Mouse (Mus musculus) CD8-positive naive resting alpha-beta T cell, adult 57 days (primary cell): ENCODE measurements around the gene Iqcn. TPM values are rescaled to one million over a fixed set of nuclear protein-coding genes. Genes with fewer than 3 reads are reported as not detected.

ENCODE experiments used
- total RNA-seq: library from RNA; stranded (reverse); gene quantifications from one replicate; pipeline ENCODE4 v1.2.4, GENCODE M21; 2023

Iqcn gene
- 7.8 TPM for total RNA-seq

DNA sequence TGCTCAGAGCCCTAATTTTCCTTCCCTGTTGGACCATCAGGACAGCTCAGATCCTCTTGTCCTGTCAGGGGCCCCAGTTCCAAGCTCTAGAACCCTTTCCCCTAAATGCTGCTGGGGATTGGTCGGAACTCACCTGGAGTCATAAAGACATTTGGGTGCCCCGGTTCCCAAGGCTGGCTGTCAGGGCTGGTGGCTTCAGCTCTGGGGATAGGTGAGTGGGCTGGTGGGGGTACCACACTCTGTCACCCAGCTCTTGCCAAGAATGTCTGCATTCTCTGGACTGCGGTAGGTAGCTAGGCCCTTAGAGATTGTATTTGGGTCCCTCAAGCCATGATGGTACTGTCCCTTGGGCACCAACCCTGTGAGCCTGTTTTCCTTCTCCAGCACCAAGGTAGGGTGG lies at the start of gene Iqcn:
TSS of gene Iqcn (plus strand) at position 171 of the 400 bp plus-strand sequence.

DNA sequence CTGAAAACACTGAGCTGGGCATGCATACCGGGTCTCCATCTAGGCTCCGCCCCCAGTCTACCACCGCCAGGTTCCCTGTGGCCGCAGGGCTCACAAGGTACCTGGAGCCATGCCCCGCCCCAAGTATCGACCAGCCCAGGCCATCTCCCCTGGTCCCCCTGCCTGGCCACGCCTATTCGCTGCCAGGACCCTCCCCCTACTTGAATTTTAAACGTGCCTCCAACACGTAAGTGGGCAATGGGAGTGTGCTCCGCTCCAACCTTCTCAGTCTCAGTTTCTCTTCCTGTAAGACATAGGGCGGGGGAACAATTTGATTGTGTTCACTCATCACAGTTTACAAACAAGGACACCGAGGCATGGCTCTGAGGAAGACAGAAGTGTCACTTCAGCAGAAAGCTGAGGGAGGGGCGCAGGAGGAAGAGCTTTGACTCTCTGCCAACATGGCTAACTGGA lies 43.0 kb upstream of the Iqcn start, which contains the start of gene Pgpep1:
TSS of gene Pgpep1 (minus strand) at position 116 of the 453 bp plus-strand sequence.

DNA sequence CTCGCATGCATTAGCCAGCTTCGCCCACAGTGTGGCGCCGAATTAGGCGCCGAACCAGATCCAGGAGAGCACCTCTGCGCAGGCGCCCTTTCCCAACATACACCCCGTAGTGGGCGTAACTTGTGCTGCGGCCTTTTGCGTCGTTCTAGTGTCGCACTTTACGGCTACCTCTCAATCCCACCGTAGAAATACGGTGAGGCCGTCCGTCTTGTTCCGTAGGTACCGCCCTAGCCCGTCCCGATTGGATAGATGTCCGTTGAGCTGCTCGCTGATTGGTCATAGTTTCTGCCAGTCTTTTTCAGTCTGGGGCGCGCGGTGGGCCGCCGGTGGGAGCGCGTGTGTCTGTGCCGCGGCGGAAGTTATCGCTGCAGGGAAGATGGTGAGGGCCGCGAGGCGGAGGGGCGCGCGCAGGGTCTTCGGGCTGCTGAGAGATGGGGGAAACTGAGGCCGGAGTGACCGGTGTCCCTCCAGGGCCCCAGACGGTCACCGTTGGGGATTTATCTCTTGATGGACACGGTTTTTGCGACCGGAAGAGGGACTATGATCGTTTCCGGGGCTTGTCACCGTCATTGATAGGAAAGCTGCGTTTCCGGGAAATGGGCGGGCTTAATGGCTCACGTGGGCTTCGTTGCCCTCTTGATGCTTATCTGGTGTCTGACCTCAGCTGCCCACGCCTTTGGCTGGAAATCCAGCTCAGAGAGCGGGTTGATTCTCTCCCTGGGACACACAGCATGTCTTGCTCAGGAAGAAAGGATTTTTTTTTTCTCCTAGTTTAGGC lies 30.0 kb upstream of the Iqcn start, which contains the start of gene Lsm4:
TSS of gene Lsm4 (plus strand) at position 170 of the 778 bp plus-strand sequence.

DNA sequence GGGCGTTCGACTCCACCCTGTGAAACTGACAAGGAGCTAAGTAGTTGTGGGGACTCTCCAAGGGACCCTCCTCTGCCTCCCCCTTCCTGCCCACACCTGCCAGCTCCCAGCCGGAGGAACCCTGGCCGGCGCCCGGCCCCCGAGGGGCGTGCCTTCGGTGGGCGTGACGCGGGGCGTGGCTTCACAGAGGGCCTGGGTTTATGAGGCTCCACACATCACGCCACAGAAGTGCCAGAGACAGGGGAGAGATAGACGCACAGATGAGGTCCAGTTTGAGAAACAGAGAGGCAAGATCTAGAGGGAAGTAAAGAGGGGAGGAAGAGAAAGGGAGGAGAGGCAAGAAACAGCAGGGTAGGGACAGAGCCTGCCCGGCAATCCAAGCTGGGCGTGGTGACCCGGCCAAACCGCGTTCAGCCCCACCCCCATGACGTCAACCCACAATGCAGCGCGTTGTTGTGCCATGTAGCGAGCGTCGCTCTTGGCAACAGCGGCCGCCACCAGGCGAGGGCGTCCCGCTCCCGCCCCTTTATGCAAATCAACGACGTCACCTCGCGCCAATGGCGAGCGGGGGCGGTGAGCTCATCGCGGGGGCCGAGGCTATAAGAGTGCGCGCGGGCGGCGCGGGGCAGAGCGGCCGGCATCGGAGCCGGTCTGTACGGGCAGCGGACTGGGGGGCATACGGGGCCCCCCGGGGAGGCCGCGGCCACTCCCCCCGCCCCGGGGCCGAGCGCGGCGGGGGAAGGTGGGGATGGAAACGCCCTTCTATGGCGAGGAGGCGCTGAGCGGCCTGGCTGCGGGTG lies 4.7 kb upstream of the Iqcn start, which contains the start of gene Jund:
TSS of gene Jund (plus strand) at position 640 of the 800 bp plus-strand sequence.

DNA sequence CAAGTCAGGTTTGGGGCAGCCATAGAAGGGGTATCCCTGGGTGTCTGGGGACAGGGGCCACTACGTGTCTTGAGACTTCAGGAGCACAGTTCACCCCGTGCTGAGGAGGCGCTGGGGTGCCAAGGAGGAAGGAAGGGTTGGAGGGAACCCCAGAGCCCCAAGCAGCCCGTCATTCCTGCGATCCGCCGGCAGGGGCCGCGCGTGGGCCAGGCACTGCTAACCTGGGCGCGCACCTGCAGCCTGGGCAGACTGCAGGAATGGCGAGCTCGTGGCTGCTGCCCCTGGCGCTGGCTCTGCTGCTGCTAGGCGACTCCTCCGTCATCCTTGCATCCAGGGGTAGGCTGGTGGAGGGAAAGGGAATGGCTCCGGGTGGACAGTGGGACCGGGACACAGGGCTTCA lies 15.0 kb downstream of the Iqcn start, which contains the start of gene Gm3336:
TSS of gene Gm3336 (plus strand) at position 247 of the 400 bp plus-strand sequence.

DNA sequence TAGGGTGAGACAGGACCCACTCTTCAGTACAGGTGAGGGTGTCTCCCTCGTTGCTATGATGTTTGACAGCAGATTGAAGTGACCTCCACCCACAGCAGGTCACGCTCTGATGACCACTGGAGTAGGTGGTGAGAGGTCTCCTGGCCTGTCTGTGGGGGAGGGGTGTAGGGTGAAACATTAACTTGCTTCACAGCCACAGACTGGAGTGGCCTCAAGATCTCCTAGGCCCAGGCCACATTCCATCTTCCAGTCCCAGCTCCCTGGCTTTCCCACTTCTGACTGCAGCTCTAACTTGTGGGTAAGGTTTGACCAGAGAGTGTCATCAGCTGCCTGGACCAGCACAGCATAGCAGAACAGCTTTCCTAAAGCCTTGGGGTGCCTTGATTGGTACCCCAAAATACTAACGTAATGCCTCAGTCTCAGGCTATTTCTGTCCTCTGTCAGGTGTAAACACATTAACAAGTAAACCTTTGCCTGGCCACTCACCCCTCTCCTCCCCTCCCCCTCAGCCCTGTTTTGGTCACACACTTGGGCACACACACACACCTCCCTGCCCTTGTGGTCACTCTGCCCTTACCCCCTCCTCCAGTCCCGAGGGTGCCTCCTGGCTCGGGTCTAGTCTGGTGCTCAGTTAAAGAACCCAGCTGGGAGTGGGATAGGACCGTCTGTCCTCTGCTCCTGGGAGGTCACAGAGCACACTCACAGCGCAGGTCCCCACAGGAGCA lies 20.4 kb downstream of the Iqcn start, which contains the start of gene Pde4c:
TSS of gene Pde4c (plus strand) at position 235 of the 725 bp plus-strand sequence.

DNA sequence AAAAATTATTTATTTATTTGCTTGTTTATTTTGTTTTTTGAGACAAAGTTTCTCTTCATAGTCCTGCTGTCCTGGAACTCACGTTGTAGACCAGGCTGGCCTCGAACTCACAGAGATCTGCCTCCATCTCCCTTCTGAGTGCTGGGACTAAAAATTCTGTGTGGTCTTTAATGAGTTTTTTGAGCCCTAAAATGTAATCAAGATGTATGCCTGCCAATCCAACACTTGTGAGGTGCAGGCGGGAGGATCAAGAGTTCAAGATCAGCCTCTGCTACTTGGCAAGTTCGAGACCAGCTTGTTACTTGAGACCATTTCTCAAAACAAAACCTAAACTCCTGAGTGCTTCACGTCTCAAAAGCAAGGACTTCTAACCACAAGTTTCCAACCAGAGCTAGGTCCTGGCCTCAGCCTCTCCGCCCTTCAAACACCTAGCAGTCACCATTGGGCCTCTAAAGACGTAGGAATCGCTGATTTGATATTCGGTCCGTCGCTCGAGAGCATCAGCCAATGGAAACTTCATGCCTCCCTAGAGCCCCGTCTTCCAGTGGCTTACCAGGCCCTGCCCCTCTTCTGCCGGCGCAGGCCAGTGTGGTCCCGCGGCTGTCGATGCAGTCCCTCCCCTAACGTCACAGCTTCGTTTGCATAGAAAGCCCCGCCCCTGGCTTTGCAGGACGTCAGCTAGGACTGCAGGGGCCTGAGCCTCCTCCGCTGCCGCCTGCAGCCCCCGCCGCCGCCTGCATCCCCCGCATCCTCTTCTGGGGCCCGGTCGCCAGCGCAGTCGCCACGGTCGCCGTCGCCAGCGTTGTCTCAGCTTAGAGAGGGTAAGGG lies 51.0 kb downstream of the Iqcn start, which contains the start of gene Rab3a:
TSS of gene Rab3a (plus strand) at position 637 of the 828 bp plus-strand sequence.

DNA sequence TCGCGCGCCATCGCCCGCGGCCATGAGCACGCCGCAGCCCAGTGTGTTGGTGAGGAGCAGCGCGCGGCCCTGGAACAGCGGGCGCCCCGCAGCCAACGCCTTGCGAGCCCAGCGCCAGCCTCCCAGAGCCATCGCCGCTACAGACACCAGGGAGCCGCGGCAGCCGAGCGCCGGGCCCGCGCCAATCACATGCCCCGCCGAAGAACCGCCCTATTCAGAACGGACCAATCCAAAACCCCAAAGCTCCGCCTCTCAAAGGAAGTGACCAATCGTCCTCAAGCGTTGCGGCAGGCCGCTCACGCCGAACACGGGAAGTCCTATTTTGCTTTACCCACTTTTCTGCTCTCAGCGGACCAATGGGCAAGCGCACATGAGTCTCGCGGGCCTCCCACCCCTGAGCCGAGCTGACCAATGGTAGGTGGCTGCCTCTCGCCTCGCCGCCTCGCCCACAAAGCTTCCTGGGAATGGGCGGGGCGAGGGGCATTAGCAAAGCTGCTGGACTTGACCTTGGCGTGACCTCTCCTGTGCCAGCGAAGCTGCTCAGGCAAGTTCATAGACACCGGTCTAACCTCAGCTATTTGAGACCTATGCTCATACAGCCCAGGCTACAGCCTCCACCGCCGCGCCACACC lies 57.6 kb downstream of the Iqcn start, which contains the start of gene Mpv17l2:
TSS of gene Mpv17l2 (minus strand) at position 172 of the 632 bp plus-strand sequence.

Other genes starting within 250 kb of the Iqcn start
- gene Klhl26, start 226.5 kb upstream of the Iqcn start, total RNA-seq = 7.7 TPM
- gene Tmem59l, start 216.1 kb upstream of the Iqcn start, total RNA-seq = not detected
- not detected for gene Crlf1, start 210.3 kb upstream of the Iqcn start, total RNA-seq
- gene Rex1bd, start 196.7 kb upstream of the Iqcn start, total RNA-seq = 51.6 TPM
- gene Uba52, start 192.7 kb upstream of the Iqcn start, total RNA-seq = 3,862 TPM
- 240 TPM for gene Fkbp8, start 175.7 kb upstream of the Iqcn start, total RNA-seq
- 61.7 TPM for gene Kxd1, start 175.5 kb upstream of the Iqcn start, total RNA-seq
- 34.7 TPM for gene Ell, start 164.0 kb upstream of the Iqcn start, total RNA-seq
- 74.6 TPM for gene Isyna1, start 109.1 kb upstream of the Iqcn start, total RNA-seq
- gene Ssbp4, start 94.6 kb upstream of the Iqcn start, total RNA-seq = 116 TPM
- 1.8 TPM for gene Lrrc25, start 87.3 kb upstream of the Iqcn start, total RNA-seq
- gene Gdf15, start 71.0 kb upstream of the Iqcn start, total RNA-seq = 0.89 TPM
- 2.4 TPM for gene Pgpep1, start 43.1 kb upstream of the Iqcn start, total RNA-seq
- 138 TPM for gene Lsm4, start 30.2 kb upstream of the Iqcn start, total RNA-seq
- 1,886 TPM for gene Jund, start 4.5 kb upstream of the Iqcn start, total RNA-seq
- not detected for gene Gm3336, start 15.1 kb downstream of the Iqcn start, total RNA-seq
- gene Pde4c, start 20.3 kb downstream of the Iqcn start, total RNA-seq = 0.55 TPM
- gene Rab3a, start 51.2 kb downstream of the Iqcn start, total RNA-seq = 5.1 TPM
- 23.3 TPM for gene Mpv17l2, start 57.5 kb downstream of the Iqcn start, total RNA-seq
- 10.3 TPM for gene Pik3r2, start 73.3 kb downstream of the Iqcn start, total RNA-seq
- 190 TPM for gene Mast3, start 101.6 kb downstream of the Iqcn start, total RNA-seq
- 2.8 TPM for gene Il12rb1, start 105.0 kb downstream of the Iqcn start, total RNA-seq
- gene Arrdc2, start 136.3 kb downstream of the Iqcn start, total RNA-seq = 30.5 TPM
- not detected for gene Kcnn1, start 159.8 kb downstream of the Iqcn start, total RNA-seq
- gene Ccdc124, start 170.5 kb downstream of the Iqcn start, total RNA-seq = 32.8 TPM
- gene Slc5a5, start 189.3 kb downstream of the Iqcn start, total RNA-seq = not detected
- gene Rpl18a, start 194.0 kb downstream of the Iqcn start, total RNA-seq = 5,616 TPM
- gene Map1s, start 202.5 kb downstream of the Iqcn start, total RNA-seq = 62.6 TPM